Mouse (Mus musculus) embryonic facial prominence, embryonic 13.5 days (tissue): ENCODE results near the gene Slbp. TPM values are rescaled to one million over a fixed set of nuclear protein-coding genes. Genes with fewer than 3 reads are reported as not detected.

ENCODE experiments used
- ATAC-seq: fragments of 200-750 bp; cut with Nextera tagmentation; 2 replicates; pipeline ENCODE4 v1.8.0; 2017; ENCODE audit warnings: low read depth; ENCODE audit not compliant: insufficient number of reproducible peaks, insufficient read depth, low FRiP score, low TSS enrichment
- H3K27ac ChIP-seq: fragments of 300-500 bp; sonication (generic); 2 replicates; pipeline ENCODE4 v1.5.1; 2015; ENCODE audit warnings: moderate library complexity, mild to moderate bottlenecking, inconsistent platforms
- H3K27me3 ChIP-seq: fragments of 300-500 bp; sonication (generic); 2 replicates; pipeline ENCODE4 v1.6.1; 2015; ENCODE audit warnings: mild to moderate bottlenecking, inconsistent platforms
- H3K36me3 ChIP-seq: fragments of 300-500 bp; sonication (generic); 2 replicates; pipeline ENCODE4 v1.6.1; 2015; ENCODE audit warnings: mild to moderate bottlenecking, inconsistent platforms
- H3K4me1 ChIP-seq: fragments of 300-500 bp; sonication (generic); 2 replicates; pipeline ENCODE4 v1.6.1; 2015; ENCODE audit warnings: inconsistent platforms
- H3K4me2 ChIP-seq: fragments of 300-500 bp; sonication (generic); 2 replicates; pipeline ENCODE4 v1.6.1; 2015; ENCODE audit warnings: moderate library complexity, mild to moderate bottlenecking, inconsistent platforms
- H3K4me3 ChIP-seq: fragments of 300-500 bp; sonication (generic); 2 replicates; pipeline ENCODE4 v1.5.1; 2015; ENCODE audit warnings: mild to moderate bottlenecking, inconsistent platforms
- H3K9ac ChIP-seq: fragments of 300-500 bp; sonication (generic); 2 replicates; pipeline ENCODE4 v1.6.1; 2015; ENCODE audit warnings: mild to moderate bottlenecking, inconsistent platforms
- H3K9me3 ChIP-seq: fragments of 300-500 bp; sonication (generic); 2 replicates; pipeline ENCODE4 v1.6.1; 2016; ENCODE audit warnings: inconsistent platforms
- WGBS: fragments of 180-500 bp; shearing (Covaris S2); methylation state at CpG from one replicate; pipeline ENCODE4 v1.1.7; 2015; ENCODE audit warnings: mixed read lengths; 5-methylcytosine and 5-hydroxymethylcytosine counted together
- polyA plus RNA-seq: library from polyadenylated mRNA; unstranded; fragments of >200 nt; fragmentation: Nextera tagmentation; extraction: Ambion mirVana; gene quantifications from 2 replicates; pipeline ENCODE4 v1.2.1, GENCODE M21; 2015

The Slbp gene
- polyA plus RNA-seq, 1 experiment from 2014 or later, result 246 TPM

DNA sequence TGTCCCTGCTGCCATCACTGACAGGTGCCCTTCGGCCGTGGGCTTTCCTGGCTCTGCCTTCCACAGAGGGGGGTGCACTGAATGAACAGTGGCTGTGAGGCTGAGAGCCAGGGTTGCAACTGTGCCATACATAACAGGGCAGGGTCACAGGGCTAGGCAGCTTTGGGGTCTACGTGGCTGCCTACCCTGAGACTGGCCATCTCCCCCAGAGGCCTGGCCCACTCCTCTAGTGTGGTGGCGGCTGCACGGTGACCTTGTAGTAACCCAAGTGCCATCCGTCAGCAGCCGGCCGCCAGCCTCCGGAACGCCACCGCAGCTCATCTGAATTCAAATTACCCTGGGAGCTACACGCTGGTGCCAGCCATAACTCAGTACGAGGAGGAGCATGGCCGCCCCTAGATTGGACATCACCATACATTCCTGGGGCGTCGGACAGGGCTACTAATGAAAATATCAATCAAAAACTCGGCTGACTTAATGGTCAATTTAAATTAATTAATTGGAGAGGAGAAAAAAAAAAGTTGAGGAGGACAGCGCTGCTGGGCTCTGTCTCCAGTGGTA lies 64.8 kb downstream of the Slbp start:
- no peaks in the 10 kb centered on the region for H3K36me3 ChIP-seq
- no peaks in the 10 kb centered on the region for H3K27me3 ChIP-seq
- ATAC-seq, result no peak
- no peak overlapping the region for H3K27ac ChIP-seq
- no peaks in the 10 kb centered on the region for H3K9me3 ChIP-seq
- no peak overlapping the region for H3K9ac ChIP-seq
- H3K4me1 ChIP-seq, result no peaks in the 10 kb centered on the region
- no peak overlapping the region for H3K4me3 ChIP-seq
- WGBS, result 84% methylated on average over 18 of the region's 18 CpGs
- H3K4me2 ChIP-seq, result no peak overlapping the region

Other genes starting within 250 kb of the Slbp start
- not detected in 2 replicates for gene Nkx1-1, start 218.6 kb downstream of the Slbp start, polyA plus RNA-seq
- 63.3 and 67.7 TPM in 2 replicates for gene Fam53a, start 22.9 kb downstream of the Slbp start, polyA plus RNA-seq
- gene Gm9903, start 22.6 kb downstream of the Slbp start, polyA plus RNA-seq, result 0.38 and 0.44 TPM in 2 replicates
- 207 and 208 TPM in 2 replicates for gene Tacc3, start 5.6 kb upstream of the Slbp start, polyA plus RNA-seq
- 39.9 and 40.0 TPM in 2 replicates for gene Tmem129, start 5.8 kb upstream of the Slbp start, polyA plus RNA-seq
- 24.6 and 32.5 TPM in 2 replicates for gene Fgfr3, start 69.1 kb upstream of the Slbp start, polyA plus RNA-seq
- 47.6 and 56.6 TPM in 2 replicates for gene Letm1, start 130.2 kb upstream of the Slbp start, polyA plus RNA-seq
- gene Nsd2, start 168.2 kb upstream of the Slbp start, polyA plus RNA-seq, result 45.8 and 47.6 TPM in 2 replicates